Mouse (Mus musculus) cerebellum, postnatal 14 days (tissue): ENCODE data around the gene Terb2.
A peak's percentile ranks its signal among the peaks of the same experiment; 100 is the strongest.

Source experiments
- DNase-seq, 2 experiments: peaks; one replicate each; pipeline ENCODE4 v3.0.0; 2021; ENCODE audit warnings: mixed read lengths in 2 of 2

Terb2 gene

DNA sequence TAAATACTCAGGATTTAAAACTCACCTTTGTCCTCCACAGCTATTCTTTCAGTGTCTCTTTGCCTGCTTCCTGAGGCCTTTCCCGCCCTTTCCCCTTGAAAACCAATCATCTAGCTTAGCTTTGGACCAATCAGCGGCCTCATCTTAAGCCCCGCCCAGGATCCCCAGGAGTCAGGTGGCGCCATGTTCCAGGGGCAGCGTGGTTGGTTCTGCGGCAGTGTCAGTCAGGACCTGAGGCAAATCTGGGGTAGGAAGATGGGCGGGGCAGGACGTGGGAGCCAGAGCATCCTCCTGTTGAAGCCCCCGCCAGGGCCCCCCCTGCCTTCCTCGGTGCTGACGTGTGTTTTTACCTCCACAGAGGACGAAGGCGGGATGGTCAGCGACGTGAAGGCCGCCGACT lies at the start of gene Terb2, which contains the start of gene Patl2:
TSS of gene Terb2 (plus strand) at position 167 of the 400 bp plus-strand sequence.
TSS of gene Patl2 (minus strand) at position 84 of the 400 bp plus-strand sequence.
- DNase-seq, result no peak

DNA sequence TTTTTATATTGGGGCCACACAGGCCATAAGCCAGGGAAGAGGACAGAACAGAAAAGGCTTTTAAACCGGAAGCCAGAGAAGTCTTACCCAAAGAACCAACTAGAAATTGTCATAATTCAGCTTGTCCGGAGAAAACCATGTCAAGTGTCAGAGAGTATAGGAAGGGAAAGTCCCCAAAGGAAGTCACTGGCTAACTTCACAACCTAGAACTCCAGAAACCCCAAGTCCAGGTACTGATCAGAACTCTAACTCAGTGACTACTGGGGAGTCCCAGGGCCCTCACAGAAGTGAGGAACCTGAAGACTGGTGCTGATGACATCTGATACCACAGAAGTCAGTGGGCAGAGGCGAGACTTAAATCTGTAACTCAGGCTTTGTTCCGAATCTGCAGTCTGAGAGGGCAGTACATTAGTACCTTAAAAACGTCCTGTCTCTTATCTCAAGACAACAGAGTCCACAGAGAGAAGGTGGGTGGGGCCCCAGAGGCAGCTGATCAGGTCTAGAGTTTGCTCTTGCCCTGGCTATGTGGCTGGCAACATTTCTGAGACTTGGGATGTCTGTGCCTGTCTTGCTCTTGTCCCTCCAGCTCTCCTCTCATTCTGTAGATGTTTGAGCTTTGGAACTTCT lies 48.1 kb upstream of the Terb2 start:
- DNase-seq, result no peak

GRCm38 (mm10) chr2:122140815-122141214 lies 45.3 kb upstream of the Terb2 start:
- DNase-seq, result no peak

DNA sequence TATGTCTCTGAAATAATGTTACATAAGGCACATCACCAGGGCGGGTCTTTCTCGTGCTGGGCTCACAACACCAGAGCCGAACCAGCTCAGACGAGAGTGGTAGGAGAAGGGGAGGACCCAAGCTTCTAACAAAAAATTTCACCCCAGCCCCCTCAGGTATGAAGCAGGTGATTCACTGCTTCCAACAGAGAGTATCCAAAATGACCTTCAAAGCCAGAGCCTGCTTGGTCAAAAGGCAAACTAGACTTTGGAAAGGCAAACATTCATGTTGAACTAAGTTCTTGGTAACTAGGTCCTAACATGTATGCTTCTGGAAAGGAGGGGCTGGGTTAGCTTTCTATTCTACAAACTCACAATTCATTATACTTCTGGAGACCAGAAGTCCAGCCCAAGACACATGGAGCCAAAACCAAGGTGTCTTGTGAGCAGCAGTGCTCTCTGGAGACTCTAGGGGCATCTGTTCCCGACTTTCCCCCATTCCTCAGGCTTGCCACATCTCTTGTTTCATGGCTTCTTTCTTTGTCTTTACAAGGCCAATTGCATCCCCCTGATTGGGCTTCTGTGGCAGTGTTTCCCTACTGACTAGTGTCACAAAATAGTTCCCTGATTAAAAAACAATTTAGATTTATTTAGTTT lies 44.6 kb upstream of the Terb2 start:
- DNase-seq, result no peak

- DNase-seq, result no peak
Observed at GRCm38 (mm10) chr2:122143111-122143510, 43.0 kb upstream of the Terb2 start.

DNA sequence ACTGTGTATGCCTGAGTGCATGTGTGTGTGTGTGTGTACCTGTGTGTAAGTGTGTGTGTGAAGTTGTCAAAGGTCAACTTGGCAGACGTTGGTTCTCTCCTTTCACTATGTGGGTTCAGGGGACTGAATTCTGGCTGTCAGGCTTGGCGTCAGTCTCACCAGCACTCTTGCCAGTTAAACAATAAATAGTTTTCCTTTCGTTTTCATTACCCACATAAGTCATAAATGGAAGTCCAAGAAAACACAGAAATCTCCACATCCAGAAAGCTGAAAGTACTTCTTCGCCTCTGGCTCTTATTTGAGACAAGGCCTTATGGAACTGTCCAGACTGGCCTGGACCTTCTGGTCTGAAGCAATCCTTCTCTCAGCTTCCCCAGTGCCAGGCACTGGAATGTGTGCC lies 40.3 kb upstream of the Terb2 start:
- no peak for DNase-seq

DNA sequence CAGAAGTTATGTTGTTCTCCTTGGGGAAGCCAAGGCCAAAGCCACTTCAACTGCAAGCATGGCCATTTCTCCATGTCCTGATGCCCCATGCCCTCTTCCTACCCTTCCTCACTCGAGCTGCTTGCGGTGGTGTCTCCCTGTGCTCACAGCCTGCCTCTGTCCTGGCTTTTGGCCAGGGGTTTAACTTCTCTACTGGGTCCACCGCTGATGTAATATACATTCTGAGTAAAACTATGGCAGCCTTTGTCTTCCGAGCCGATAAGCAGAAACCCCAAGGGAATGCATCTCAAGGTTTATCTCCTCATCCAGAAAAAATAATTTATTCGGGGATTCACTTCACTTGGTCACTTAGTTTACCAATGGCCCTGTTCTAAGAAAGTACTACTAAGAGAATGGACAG lies 39.4 kb upstream of the Terb2 start:
- DNase-seq, result peak in 1 of 2 experiments; percentile 10

- DNase-seq, result peak; percentile 95
Observed at GRCm38 (mm10) chr2:122147508-122148241, 38.4 kb upstream of the Terb2 start, which contains the start of gene B2m. B2m (plus strand) TSS chr2:122147686.

GRCm38 (mm10) chr2:122148242-122148917 lies 37.7 kb upstream of the Terb2 start:
- peak; percentile 16 to 33 for DNase-seq

- no peak for DNase-seq
Observed at GRCm38 (mm10) chr2:122149316-122149715, 36.8 kb upstream of the Terb2 start.

- DNase-seq, result no peak
Observed at GRCm38 (mm10) chr2:122149716-122150115, 36.4 kb upstream of the Terb2 start.

DNA sequence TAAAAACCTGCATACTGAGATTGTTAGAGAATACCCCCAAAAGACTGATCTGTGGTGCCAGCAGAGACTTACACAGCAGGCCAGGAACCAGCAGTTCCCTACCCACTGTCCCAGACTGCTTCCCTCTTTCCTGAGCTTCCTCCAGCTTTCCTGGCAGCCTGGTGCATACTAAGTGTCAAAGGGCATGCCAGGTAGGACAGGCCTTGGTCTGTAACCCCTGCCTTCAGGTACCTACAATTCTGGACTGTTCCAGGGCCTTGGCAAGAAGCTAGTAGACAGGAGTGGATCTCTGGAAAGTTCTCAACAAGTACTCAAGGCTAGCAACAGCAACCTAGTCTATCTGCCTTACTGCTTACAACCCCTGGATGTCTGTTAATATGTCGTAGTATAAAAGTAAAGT lies 34.9 kb upstream of the Terb2 start:
- DNase-seq, result no peak

GRCm38 (mm10) chr2:122152850-122153249 lies 33.2 kb upstream of the Terb2 start:
- no peak for DNase-seq

GRCm38 (mm10) chr2:122153681-122154365 lies 32.2 kb upstream of the Terb2 start:
- DNase-seq, result no peak

DNA sequence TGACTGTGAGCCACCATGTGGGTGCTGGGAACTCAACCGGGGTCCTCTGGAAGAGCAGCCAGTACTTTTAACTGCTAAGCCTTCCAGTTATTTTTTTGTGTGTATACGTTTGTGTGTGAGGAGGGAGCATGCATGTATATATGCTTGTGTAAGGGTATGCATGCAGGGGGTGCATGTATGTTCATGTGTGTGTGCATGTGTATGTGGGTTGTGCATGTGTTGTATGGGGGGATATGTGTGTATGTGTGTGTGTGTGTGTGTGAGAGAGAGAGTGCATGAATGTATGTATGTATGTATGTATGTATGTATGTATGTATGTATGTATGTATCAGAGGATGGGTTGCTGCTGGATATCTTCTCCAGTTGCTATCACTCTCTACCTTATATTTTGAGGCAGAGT lies 31.6 kb upstream of the Terb2 start:
- DNase-seq, result no peak

DNA sequence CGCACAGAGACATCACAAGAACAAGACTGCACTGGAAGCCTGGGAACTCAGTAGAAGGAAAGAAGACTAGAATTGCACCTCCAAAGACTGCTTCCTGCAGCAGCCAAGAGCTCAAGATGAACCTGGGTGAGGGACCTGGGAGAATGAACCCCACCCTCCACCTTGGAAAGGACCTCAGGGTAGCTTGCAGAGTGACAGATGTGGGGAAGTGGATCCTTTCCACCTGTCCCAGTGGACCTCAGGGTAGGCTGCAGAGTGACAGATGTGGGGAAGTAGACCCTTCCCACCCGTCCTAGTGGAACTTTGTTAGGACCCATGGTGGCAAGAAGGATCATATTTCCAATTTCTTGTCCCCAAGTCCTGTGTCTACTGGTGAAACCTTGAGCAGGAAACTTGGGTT lies 30.8 kb upstream of the Terb2 start:
- DNase-seq, result no peak

- no peak for DNase-seq
Observed at GRCm38 (mm10) chr2:122156051-122156700, 29.9 kb upstream of the Terb2 start.

DNA sequence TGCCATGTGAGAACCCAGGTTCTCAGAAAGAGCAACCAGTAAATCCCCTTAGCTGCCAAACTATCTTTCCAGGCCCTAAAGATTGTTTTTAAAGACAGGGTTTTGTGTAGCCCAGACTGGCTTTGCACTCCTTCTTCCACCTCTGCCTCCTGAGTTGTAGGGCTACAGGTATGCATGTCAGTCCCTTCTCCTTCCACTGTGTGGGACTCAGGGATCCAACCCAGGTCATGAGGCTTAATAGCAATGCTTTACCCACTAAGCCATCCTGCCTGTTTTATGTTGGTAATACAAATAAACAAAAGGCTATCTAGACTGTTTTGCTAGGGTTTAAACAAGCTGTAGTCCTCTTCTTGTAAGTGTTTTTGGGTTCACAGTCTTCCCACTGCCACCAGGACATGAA lies 28.5 kb upstream of the Terb2 start:
- no peak for DNase-seq

DNA sequence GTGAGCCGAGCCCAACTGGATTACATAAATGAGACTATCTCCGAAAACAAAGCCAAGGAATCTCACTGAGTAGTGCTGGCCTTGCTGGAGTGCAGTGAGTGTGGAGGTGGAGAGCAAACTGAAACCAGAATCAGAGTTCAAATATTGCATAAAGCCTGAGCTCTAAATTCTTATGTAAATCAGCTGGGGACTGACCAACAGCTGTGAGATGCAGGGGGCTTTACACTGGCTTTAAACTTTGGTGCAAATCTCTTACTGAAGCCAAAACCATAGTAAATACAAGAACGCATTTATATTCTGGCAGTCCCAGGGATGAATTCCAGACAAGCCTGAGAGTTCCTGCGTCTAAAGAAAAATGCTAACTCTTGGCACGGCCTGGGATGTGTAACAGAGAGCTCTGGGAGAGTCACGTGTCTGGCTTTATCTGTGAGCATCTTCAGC lies 27.7 kb upstream of the Terb2 start:
- DNase-seq, result no peak

- DNase-seq, result no peak
Observed at GRCm38 (mm10) chr2:122159667-122160066, 26.4 kb upstream of the Terb2 start.

- DNase-seq, result peak; percentile 88 to 93
Observed at GRCm38 (mm10) chr2:122160680-122161079, 25.4 kb upstream of the Terb2 start, which contains the start of gene Trim69. Trim69 (plus strand) TSS chr2:122160700.

- DNase-seq, result no peak
Observed at GRCm38 (mm10) chr2:122161542-122161941, 24.5 kb upstream of the Terb2 start.
